Mouse (Mus musculus) kidney, postnatal 25 days (tissue): Measurements from ENCODE around the gene Mtrf1l.
A peak's percentile ranks its signal among the peaks of the same experiment; 100 is the strongest.

Experiments used
- DNase-seq, 2 experiments: peaks; one replicate each; pipeline ENCODE4 v3.0.0; 2021; ENCODE audit warnings: mixed read lengths in 2 of 2

Gene Mtrf1l

DNA sequence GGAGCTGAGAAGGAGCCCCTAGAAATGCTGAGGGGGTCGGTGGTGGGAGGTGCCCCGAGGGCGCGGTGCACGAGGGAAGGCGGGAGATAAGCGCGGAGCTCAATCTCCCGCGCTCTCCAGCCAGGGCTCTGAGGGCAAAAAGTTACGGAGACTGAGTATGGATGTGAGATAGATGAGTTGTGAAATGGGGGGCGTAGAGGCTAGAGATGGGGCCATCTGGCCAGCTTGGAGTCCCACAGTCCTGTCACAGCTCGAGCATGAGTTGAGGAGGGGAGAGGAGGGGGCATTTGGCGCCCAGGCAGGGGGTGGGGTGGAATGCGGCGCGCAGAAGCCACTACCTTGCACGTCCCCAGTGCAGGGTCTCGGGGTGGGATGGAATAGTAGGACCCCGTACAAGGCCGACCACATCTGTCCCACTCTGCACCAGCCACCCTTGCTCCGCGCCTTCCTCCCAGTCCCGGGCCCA is 19.0 kb downstream of the Mtrf1l start:
- no peak for DNase-seq

DNA sequence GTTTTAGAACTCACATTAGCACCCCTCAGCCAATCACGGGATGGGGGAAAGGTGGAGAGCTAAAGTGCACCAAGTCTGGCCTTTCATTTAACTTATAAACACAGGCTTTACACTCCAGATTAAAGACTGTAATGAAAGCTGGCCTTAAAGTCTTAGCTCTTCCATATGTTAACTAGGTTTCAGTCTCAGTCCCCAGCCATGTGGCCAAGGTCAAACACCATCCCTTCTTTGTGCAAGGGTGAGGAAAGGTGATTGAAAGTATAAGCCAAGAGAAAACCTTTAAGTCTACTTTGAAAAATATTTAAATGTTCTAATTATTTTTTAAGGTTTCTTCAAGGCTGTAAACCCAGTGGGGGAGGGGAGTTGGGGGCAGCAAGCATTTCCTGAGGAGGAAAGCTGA is 20.0 kb downstream of the Mtrf1l start:
- DNase-seq, result no peak

DNA sequence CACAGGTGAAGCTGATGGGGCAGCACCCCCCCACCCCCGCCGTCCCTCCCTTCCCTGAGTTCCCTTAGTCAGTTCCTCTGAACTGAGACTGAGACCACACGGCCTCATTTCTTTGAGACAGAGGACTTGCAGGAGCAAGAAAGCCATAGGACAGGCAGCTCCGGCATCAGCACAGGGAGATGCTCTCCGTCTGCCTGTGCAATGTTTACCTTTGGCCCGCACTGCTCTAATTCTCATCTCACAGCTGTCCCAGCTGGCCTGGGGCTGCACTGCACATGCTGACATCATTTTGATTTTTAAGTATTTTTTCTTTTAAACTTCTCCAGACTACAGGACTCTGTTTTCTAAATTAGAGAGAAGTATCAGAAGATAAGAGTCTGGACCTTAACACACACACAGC is 20.8 kb downstream of the Mtrf1l start:
- DNase-seq, result no peak

DNA sequence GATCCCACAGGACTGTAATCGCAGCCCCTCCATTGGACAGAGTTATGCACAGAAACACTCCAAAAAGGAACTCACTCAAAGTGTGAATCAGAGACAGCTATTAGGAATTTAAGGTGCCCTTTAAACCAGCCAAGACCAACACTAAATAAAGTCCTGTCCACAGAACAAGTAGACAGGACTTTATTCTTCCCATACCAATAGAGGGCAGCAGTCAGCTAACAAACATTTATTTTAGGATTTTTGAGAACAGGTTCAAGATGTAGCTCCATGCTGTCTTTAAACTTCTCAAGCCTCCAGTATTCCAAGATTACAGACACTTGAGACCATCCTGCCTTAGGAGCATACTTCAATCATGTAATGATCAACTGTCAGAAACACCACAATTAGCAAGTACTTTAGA is 23.2 kb downstream of the Mtrf1l start:
- DNase-seq, result no peak

DNA sequence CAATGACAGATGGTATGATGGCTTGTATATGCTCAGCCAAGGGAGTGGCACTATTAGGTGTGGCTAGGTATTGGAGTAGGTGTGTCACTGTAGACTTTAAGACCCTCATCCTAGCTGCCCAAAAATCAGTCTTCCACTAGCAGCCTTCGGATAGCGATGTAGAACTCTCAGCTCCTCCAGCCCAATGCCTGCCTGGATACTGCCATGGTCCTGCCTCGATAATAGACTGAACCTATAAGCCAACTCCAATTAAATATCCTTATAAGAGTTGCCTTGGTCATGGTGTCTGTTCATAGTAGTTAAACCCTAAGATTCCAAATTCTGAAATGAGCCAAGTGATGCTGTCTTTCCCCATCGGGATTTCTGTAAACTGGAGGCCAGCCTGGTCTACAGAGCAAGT is 25.6 kb downstream of the Mtrf1l start:
- DNase-seq, result no peak

DNA sequence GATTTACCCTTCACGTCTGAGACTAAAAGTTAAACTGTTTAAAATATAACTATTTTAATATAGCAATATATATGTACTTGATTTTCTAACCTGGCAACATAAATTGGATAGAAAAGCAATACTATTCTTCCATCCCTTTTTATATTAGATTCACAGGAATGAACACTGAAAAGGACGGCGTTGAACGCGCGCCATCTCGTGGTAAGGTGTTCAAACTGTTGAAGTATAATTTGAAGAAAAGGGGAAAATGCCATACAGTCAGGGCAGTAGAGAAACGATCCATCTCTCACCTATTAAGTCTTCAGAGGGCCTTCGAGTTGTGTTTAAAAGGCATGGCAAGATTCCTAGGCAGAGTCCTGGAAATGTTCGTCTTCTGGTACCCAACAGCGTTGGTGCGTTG is 33.1 kb downstream of the Mtrf1l start:
- peak; percentile 38 to 69 for DNase-seq

DNA sequence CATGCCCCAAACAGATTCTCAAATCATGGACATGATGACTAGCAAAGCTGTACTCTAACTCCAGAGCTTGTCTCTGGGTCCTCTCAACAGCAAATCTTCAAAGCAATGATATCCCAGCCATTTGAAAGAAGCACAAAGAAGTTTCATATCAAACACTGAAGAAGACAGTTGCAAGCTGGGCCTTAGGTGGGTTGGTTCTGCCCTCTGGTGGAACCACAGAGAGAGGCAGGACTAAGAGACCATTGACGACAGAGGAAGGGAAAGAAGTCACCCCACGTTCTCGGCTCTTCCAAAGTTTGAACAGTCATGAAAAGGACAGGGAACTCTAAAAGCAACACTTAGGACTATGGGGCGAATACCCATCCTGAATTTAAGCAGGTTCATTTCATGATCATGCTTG is 36.8 kb downstream of the Mtrf1l start:
- DNase-seq, result peak in 1 of 2 experiments; percentile 33
